In the genomic region with DNA sequence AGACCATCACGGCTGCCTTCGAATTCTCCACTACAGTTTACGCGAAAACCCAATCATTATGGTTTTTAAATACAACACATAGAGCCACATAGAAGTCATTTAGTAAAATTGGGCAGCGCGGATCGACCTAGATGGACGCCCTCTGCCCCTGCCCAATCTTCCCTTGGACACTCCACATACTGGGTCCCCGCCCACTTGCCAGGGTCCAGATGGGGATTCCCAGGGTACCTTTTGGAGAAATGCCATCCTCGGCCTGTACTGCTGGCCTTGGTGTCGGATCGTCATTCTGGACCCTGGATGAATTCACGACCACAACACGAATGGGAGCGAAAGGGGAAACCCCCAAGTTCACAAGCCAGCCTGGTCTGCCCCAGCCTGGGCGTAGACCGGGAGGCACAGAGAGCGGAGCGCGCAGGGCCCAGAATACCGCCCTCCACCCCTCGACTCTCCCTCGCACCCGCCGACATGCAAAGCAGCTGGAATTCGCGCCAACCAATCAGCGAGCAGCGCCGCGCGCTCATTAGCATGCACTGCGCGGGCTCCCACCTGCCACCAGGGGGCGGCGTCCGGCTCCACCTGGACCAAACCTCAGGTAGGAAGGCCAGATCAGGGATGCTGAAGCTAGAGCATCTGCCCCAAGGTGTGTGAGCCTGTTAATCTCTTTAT, we compare ENCODE assay signal across 8 mouse cellular contexts. TPM values are rescaled to one million over a fixed set of nuclear protein-coding genes. Genes with fewer than 3 reads are reported as not detected.
DNase-seq lines count a peak whose midpoint lies in the region; ATAC-seq and TF ChIP-seq lines count a peak whose summit lies in the region.

A gene (minus strand): TSS at position 420 of the 666 bp plus-strand sequence.

- no peaks in the 10 kb centered on the region for H3K36me3 ChIP-seq in hindbrain, embryonic 11.5 days (ENCODE audit: control insufficient read depth, insufficient read depth, low read length)
- no peaks in the 10 kb centered on the region for H3K36me3 ChIP-seq in lung, embryonic 16.5 days (ENCODE audit: control insufficient read depth, insufficient read depth, low read length)

- in situ Hi-C loops in Patski (cut with MboI; ENCODE audit: low pct_unique_long_range_greater_than_20kb) = no loop called here

- peak within 1 kb of the TSS; percentile 55 for H3K4me2 ChIP-seq in hindbrain, embryonic 11.5 days (replicated peaks; ENCODE audit: low read depth, low read length)
- H3K4me2 ChIP-seq in lung, embryonic 16.5 days (ENCODE audit: low read depth, low read length) = peak within 1 kb of the TSS; percentile 90

- peaks cover 7% of the 10 kb centered on the region for H3K27me3 ChIP-seq in Patski
- peaks cover 3% of the 10 kb centered on the region; the same call in 1 of the 2 replicates for H3K27me3 ChIP-seq in hindbrain, embryonic 11.5 days (ENCODE audit: control insufficient read depth, insufficient read depth, low read length)
- H3K27me3 ChIP-seq in lung, embryonic 16.5 days (ENCODE audit: control insufficient read depth, insufficient read depth, low read depth, low read length) = no peaks in the 10 kb centered on the region; the same call in 1 of the 2 replicates

- ATAC-seq in Patski = peak; percentile 96
- ATAC-seq in hindbrain, embryonic 11.5 days (ENCODE audit: low FRiP score) = peak; percentile 98
- ATAC-seq in lung, embryonic 16.5 days (ENCODE audit: low read depth) = peak; percentile 99

- no peaks in the 10 kb centered on the region for H3K4me1 ChIP-seq in hindbrain, embryonic 11.5 days (replicated peaks; ENCODE audit: control insufficient read depth, insufficient read depth, low read length)
- H3K4me1 ChIP-seq in lung, embryonic 16.5 days (replicated peaks; ENCODE audit: control insufficient read depth, insufficient read depth, low read length) = peaks cover 9% of the 10 kb centered on the region

- WGBS in hindbrain, embryonic 11.5 days = 5% methylated on average over 37 of the region's 37 CpGs
- WGBS in lung, embryonic 16.5 days = 6% methylated on average over 35 of the region's 37 CpGs

- POLR2A ChIA-PET in Patski (lab: Charles Lee) = no interaction called here

- peak within 1 kb of the TSS; percentile 43 for H3K4me3 ChIP-seq in hindbrain, embryonic 11.5 days (ENCODE audit: low read depth, low read length)
- peak within 1 kb of the TSS; percentile 53 for H3K4me3 ChIP-seq in lung, embryonic 16.5 days (ENCODE audit: low read length)

- peak; percentile 100 for TF ChIP-seq CTCF in Patski (IDR thresholded peaks at IDR 0.05)

- DNase-seq in Patski (ENCODE audit: low read depth, low spot score) = peak; percentile 37
- peak; percentile 97 to 99 for DNase-seq in cerebellum, postnatal 14 days
- peak; percentile 82 to 90 for DNase-seq in frontal cortex, postnatal 10 days (ENCODE audit: low spot score in 2 of 2)
- DNase-seq in hindbrain, embryonic 11.5 days (ENCODE audit: low spot score) = peak; percentile 90
- DNase-seq in layer of hippocampus, adult 9-11 months = peak; percentile 89
- DNase-seq in ovary, postnatal 10 days (ENCODE audit: low spot score) = peak; percentile 82
- peak; percentile 93 for DNase-seq in thymus, postnatal 0 days (ENCODE audit: low spot score)

- no peaks in the 10 kb centered on the region for H3K9me3 ChIP-seq in hindbrain, embryonic 11.5 days (ENCODE audit: control insufficient read depth, low read length)
- no peaks in the 10 kb centered on the region for H3K9me3 ChIP-seq in lung, embryonic 16.5 days (ENCODE audit: control insufficient read depth, low read length)

- peak within 1 kb of the TSS; percentile 49; the same call in 1 of the 2 replicates for H3K9ac ChIP-seq in hindbrain, embryonic 11.5 days (ENCODE audit: low read depth, low read length)
- H3K9ac ChIP-seq in lung, embryonic 16.5 days (ENCODE audit: low read length) = peak within 1 kb of the TSS; percentile 67

- CTCF ChIA-PET in Patski (lab: Charles Lee) = interaction anchor here (0.9 to 1.5 kb wide), 7 partner anchors 9 to 145 kb away, joined by 3 to 6 read pairs (median 5); no protein-coding TSS in a partner anchor

- H3K27ac ChIP-seq in hindbrain, embryonic 11.5 days (ENCODE audit: low read depth, low read length) = no peak within 1 kb of the TSS
- H3K27ac ChIP-seq in lung, embryonic 16.5 days (ENCODE audit: low read length) = no peak within 1 kb of the TSS

RNA-seq across cellular contexts. Expression of the gene that starts here (rescaled TPM):
- 3.3 TPM for polyA plus RNA-seq in Patski (2021)
- 1.7 and 2.4 TPM in 2 replicates for polyA plus RNA-seq in hindbrain, embryonic 11.5 days (2014; fragmentation: Nextera tagmentation; extraction: Ambion mirVana)
- polyA plus RNA-seq in lung, embryonic 16.5 days (2015; fragmentation: Nextera tagmentation; extraction: Ambion mirVana) = 1.5 and 2.2 TPM in 2 replicates
- 0.66 and 1.5 TPM in 2 replicates for polyA plus RNA-seq in thymus, postnatal 0 days (2015; fragmentation: Nextera tagmentation; extraction: Ambion mirVana)

Comparison
In these comparisons a context has a peak if more than half of its experiments do, and no peak if none do; other contexts are left out.
1. DNase-seq: peak in every context shown above with its lines; median percentile 98 in cerebellum, postnatal 14 days; 93 in thymus, postnatal 0 days; 90 in hindbrain, embryonic 11.5 days; 89 in layer of hippocampus, adult 9-11 months; 86 in frontal cortex, postnatal 10 days; 82 in ovary, postnatal 10 days; 37 in Patski.